Mouse (Mus musculus) C2C12 (cell line): ENCODE results near the gene Gdpd1. TPM values are rescaled to one million over a fixed set of nuclear protein-coding genes. Genes with fewer than 3 reads are reported as not detected.

Source experiments
- H3K27me3 ChIP-seq: one replicate; pipeline ENCODE4 v1.6.1; 2011; ENCODE audit not compliant: control insufficient read depth, insufficient read depth, insufficient read length
- H3K36me3 ChIP-seq: one replicate; pipeline ENCODE4 v1.6.1; 2011; ENCODE audit not compliant: control insufficient read depth, insufficient read depth
- H3K4me3 ChIP-seq: one replicate; pipeline ENCODE4 v1.5.1; 2011; ENCODE audit warnings: mild to moderate bottlenecking, control low read depth; ENCODE audit not compliant: poor library complexity, insufficient read depth, severe bottlenecking
- H3K79me2 ChIP-seq: one replicate; pipeline ENCODE4 v1.6.1; 2011; ENCODE audit not compliant: control insufficient read depth, insufficient read depth
- H3K79me3 ChIP-seq: one replicate; pipeline ENCODE4 v1.6.1; 2011; ENCODE audit warnings: low read depth, control low read depth
- H3ac ChIP-seq: one replicate; pipeline ENCODE3; 2011; ENCODE audit warnings: low read depth; ENCODE audit not compliant: control insufficient read depth, insufficient read length
- CEBPB ChIP-seq: IDR thresholded peaks from one replicate; pipeline ENCODE4 v1.6.1; 2011; ENCODE audit warnings: low read depth, mild to moderate bottlenecking, control low read depth, moderate library complexity
- CTCF ChIP-seq: IDR thresholded peaks from one replicate; pipeline ENCODE4 v1.5.1; 2011; ENCODE audit not compliant: control insufficient read depth, insufficient read depth, insufficient read length
- FOSL1 ChIP-seq: IDR thresholded peaks from one replicate; pipeline ENCODE4 v1.8.0; 2011; ENCODE audit warnings: mild to moderate bottlenecking, low read length; ENCODE audit not compliant: poor library complexity, insufficient read depth, severe bottlenecking
- MAX ChIP-seq: IDR thresholded peaks from one replicate; pipeline ENCODE4 v1.6.1; 2011; ENCODE audit warnings: mild to moderate bottlenecking, control low read depth
- MYOD1 ChIP-seq: IDR thresholded peaks from one replicate; pipeline ENCODE4 v1.6.1; 2011; ENCODE audit warnings: low read depth; ENCODE audit not compliant: control insufficient read depth, insufficient read length
- MYOG ChIP-seq: IDR thresholded peaks from one replicate; pipeline ENCODE4 v1.6.1; 2011; ENCODE audit not compliant: control insufficient read depth, insufficient read length; ENCODE audit errors: extremely low read depth
- USF1 ChIP-seq: IDR thresholded peaks from one replicate; pipeline ENCODE4 v1.6.1; 2011; ENCODE audit warnings: low read depth, mild to moderate bottlenecking, control low read depth, moderate library complexity
- polyA plus RNA-seq: library from polyadenylated mRNA; unstranded; fragments of >200 nt; fragmentation: generic; extraction: Trizol; gene quantifications from one replicate; pipeline ENCODE4 v1.2.1, GENCODE M21; 2012; ENCODE audit warnings: missing spikeins

Gene Gdpd1
- polyA plus RNA-seq, 1 experiment, result 7.7 TPM

- peaks cover 58% of the 10 kb centered on the region for H3K36me3 ChIP-seq
- no peaks in the 10 kb centered on the region for H3K27me3 ChIP-seq
- H3K79me3 ChIP-seq, result peaks cover 72% of the 10 kb centered on the region
- peak within 1 kb of the TSS; percentile 95 for H3ac ChIP-seq
- peaks cover 88% of the 10 kb centered on the region for H3K79me2 ChIP-seq
- peak within 1 kb of the TSS; percentile 90 for H3K4me3 ChIP-seq
- TF ChIP-seq FOSL1 (no peak), MYOG (no peak), MYOD1 (no peak), MAX (peak; percentile 21), CTCF (no peak), USF1 (no peak)
Observed at GRCm38 (mm10) chr11:87108755-87109518, 35.1 kb upstream of the Gdpd1 start, which contains the start of gene Ska2. Ska2 (plus strand) TSS chr11:87109234.

GRCm38 (mm10) chr11:87108409-87108754 lies 34.5 kb upstream of the Gdpd1 start, which contains the start of gene Prr11:
Prr11 (minus strand) TSS chr11:87108708.
- Histone ChIP-seq H3K27me3 (no peaks in the 10 kb centered on the region), H3K36me3 (peaks cover 58% of the 10 kb centered on the region), H3K79me2 (peaks cover 83% of the 10 kb centered on the region)

GRCm38 (mm10) chr11:87087142-87087541 lies 13.3 kb upstream of the Gdpd1 start:
- Histone ChIP-seq H3K36me3 (peaks cover 58% of the 10 kb centered on the region), H3K27me3 (no peaks in the 10 kb centered on the region), H3K4me3 (peak overlapping the region; percentile 97), H3K79me3 (peaks cover 27% of the 10 kb centered on the region), H3ac (no peak overlapping the region), H3K79me2 (peaks cover 39% of the 10 kb centered on the region)
- TF ChIP-seq USF1, result no peak
- TF ChIP-seq CEBPB, result no peak
- no peak for TF ChIP-seq MYOG
- TF ChIP-seq CTCF, result no peak
- TF ChIP-seq MYOD1, result no peak

More at GRCm38 (mm10) chr11:87108409-87108754, 34.5 kb upstream of the Gdpd1 start, which contains the start of gene Prr11:
- no peak for TF ChIP-seq MAX
- TF ChIP-seq CEBPB, result no peak
- TF ChIP-seq MYOG, result no peak
- no peak for TF ChIP-seq MYOD1
- TF ChIP-seq USF1, result no peak
- TF ChIP-seq FOSL1, result no peak
- no peak for TF ChIP-seq CTCF
- peak within 1 kb of the TSS; percentile 95 for H3ac ChIP-seq
- H3K79me3 ChIP-seq, result peaks cover 67% of the 10 kb centered on the region
- H3K4me3 ChIP-seq, result peak within 1 kb of the TSS; percentile 90

GRCm38 (mm10) chr11:87086290-87086984 lies 12.6 kb upstream of the Gdpd1 start, which contains the start of gene Smg8:
Smg8 (minus strand) TSS chr11:87086774.
- peak; percentile 86 for TF ChIP-seq CEBPB
- TF ChIP-seq MAX, result peak; percentile 54
- no peak for TF ChIP-seq CTCF
- Histone ChIP-seq H3K36me3 (peaks cover 58% of the 10 kb centered on the region), H3ac (peak within 1 kb of the TSS; percentile 87), H3K79me3 (peaks cover 27% of the 10 kb centered on the region), H3K27me3 (no peaks in the 10 kb centered on the region), H3K4me3 (peak within 1 kb of the TSS; percentile 97), H3K79me2 (peaks cover 46% of the 10 kb centered on the region)

- peaks cover 58% of the 10 kb centered on the region for H3K36me3 ChIP-seq
- H3K27me3 ChIP-seq, result no peaks in the 10 kb centered on the region
- peak overlapping the region; percentile 97 for H3K4me3 ChIP-seq
- peaks cover 46% of the 10 kb centered on the region for H3K79me2 ChIP-seq
- TF ChIP-seq CEBPB, result no peak
- TF ChIP-seq MYOD1, result no peak
- TF ChIP-seq MYOG, result no peak
- no peak for TF ChIP-seq FOSL1
- no peak for TF ChIP-seq CTCF
- TF ChIP-seq USF1, result no peak
- TF ChIP-seq MAX, result no peak
- no peak overlapping the region for H3ac ChIP-seq
- peaks cover 29% of the 10 kb centered on the region for H3K79me3 ChIP-seq
Observed at GRCm38 (mm10) chr11:87085461-87085860, 11.6 kb upstream of the Gdpd1 start.

GRCm38 (mm10) chr11:87083712-87084111 lies 9.8 kb upstream of the Gdpd1 start:
- Histone ChIP-seq H3K79me3 (peaks cover 29% of the 10 kb centered on the region), H3ac (no peak overlapping the region), H3K36me3 (peaks cover 64% of the 10 kb centered on the region), H3K79me2 (peaks cover 59% of the 10 kb centered on the region), H3K4me3 (no peak overlapping the region), H3K27me3 (no peaks in the 10 kb centered on the region)
- no peak for TF ChIP-seq MYOG
- no peak for TF ChIP-seq MYOD1
- TF ChIP-seq CEBPB, result no peak
- no peak for TF ChIP-seq FOSL1
- no peak for TF ChIP-seq MAX
- no peak for TF ChIP-seq USF1
- TF ChIP-seq CTCF, result no peak
